Mouse (Mus musculus): ENCODE data around the gene Kat2a.

Gene Kat2a

GRCm38 (mm10) chr11:100735954-100736745, 23.9 kb upstream of the Kat2a start:
- no peak for DNase-seq (ENCODE audit: low spot score in 2 of 2)

- DNase-seq (ENCODE audit: low spot score in 2 of 2) = no peak
These were observed 23.0 kb upstream of the Kat2a start for GRCm38 (mm10) chr11:100735134-100735865.

- DNase-seq (ENCODE audit: low spot score in 2 of 2) = no peak
These were observed 18.4 kb upstream of the Kat2a start for GRCm38 (mm10) chr11:100730477-100731205.

DNA sequence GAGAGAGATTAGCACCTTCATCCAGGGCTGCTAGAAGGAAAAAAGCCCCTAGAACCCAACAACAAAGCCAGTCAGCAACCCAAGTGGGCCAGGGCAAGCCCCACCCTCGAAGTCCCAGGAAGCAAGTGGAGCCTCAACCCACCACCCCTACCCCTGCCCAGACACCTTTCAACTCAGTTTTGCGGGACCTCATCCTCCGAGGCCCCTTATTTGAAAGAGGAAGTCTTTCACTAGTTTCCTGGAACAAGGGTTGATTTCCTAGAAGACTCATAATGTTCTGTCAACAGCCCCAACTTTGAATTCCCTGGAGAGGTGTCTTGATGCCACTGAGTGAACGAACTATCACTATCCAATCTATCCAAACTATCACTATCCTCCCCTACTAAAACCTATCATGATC, 17.7 kb upstream of the Kat2a start:
- DNase-seq (ENCODE audit: low spot score in 2 of 2) = no peak

GRCm38 (mm10) chr11:100728601-100729000, 16.3 kb upstream of the Kat2a start:
- no peak for DNase-seq (ENCODE audit: low spot score in 2 of 2)

GRCm38 (mm10) chr11:100727201-100727600, 14.9 kb upstream of the Kat2a start:
- DNase-seq (ENCODE audit: low spot score in 2 of 2) = no peak

DNA sequence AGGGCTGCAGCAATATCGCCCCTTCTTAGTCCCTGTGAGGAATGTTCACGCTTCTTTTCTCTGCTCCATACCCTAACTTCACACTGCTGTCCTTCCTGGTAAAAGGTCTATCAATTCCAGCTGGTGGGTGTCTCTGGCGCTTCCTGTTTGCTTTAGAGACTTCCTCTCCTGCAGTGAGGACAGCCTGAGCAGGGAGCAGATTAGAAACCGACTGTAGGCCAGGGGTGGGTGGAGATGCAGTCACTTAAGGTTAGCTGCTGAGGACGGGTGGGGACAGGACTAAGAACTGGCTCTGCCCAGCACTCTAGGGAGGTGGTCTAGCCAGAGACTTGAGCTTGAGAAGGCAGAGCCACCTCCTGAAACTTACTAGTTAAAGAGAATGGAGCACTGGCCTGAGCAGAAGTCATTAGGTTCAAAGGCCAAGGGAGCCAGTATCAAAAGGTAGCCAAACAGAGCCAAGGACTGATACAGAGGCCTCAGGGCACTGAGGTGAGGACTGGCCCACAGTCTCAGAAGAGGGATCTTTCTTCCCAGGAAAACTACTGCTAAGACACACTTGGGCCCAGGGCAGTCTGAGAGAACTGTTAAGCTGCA, 12.8 kb upstream of the Kat2a start:
- DNase-seq (ENCODE audit: low spot score in 2 of 2) = no peak

DNA sequence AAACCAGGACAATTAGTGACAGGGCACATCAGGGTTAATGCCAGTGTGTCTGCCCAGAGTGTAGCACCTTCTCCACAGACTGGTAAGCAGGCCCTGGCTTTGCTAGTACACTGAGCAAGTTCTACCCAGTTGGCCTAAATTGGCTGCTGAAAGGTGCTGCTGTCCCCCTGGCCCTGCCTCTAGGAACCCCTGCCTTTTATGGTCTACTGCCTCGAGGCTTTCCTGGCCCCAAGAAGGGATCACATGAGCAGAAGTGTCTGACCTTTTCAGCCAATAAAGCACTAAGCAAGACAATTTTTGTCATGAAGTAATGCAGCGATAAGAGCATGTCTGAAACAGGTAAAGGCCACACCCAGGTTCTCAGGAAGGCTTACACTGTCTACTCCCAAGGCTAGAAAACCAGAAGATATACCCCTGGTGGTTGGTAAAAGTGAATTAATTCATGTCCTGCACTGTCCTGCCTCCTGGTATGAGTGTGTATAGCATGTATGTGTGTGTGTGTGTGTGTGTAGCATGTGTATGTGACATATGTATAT, 10.3 kb upstream of the Kat2a start:
- no peak for DNase-seq (ENCODE audit: low spot score in 2 of 2)

DNA sequence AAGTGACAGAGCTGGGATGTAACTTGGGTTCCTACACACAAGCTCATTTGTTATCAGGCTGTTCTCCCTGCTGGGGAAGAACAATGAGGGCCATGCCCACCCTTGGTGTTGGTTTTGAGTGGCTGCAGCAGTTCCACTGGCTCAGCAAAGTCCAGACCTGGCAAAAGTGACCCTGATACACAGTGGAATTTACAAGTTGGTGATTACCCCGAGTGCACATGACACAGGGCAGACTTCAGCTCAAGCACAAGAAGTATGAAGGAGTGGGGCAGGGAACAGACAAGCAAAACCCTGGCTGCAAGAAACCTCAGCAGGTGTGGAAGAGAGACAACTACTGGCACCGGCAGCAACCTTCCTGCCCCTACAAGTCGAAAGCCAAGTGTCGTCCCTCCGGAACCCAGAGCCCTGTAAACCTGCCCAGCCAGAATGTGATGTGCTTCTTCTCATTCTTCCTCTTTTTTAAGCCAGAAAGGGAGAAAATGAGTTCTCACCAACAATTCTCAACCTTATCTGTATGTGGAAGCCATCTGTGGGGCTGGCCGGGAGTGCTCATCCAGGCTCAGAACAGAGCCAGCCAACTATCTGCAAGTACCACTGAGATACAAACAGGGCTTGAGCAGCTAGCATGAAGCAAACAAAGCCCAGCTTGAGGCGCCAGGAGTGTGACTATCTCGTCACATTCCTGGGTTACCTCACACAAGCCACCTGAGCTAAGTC, 9.7 kb upstream of the Kat2a start:
- no peak for DNase-seq (ENCODE audit: low spot score in 2 of 2)

GRCm38 (mm10) chr11:100721254-100721653, 9.0 kb upstream of the Kat2a start:
- no peak for DNase-seq (ENCODE audit: low spot score in 2 of 2)

- DNase-seq (ENCODE audit: low spot score in 2 of 2) = no peak
These were observed 8.1 kb upstream of the Kat2a start for GRCm38 (mm10) chr11:100720345-100720744.

- DNase-seq (ENCODE audit: low spot score in 2 of 2) = no peak
These were observed 7.6 kb upstream of the Kat2a start for GRCm38 (mm10) chr11:100719893-100720292.

GRCm38 (mm10) chr11:100719312-100719711, 7.0 kb upstream of the Kat2a start:
- DNase-seq (ENCODE audit: low spot score in 2 of 2) = no peak

GRCm38 (mm10) chr11:100718866-100719265, 6.6 kb upstream of the Kat2a start:
- DNase-seq (ENCODE audit: low spot score in 2 of 2) = no peak

- no peak for DNase-seq (ENCODE audit: low spot score in 2 of 2)
These were observed 6.2 kb upstream of the Kat2a start for GRCm38 (mm10) chr11:100718462-100718861.

DNA sequence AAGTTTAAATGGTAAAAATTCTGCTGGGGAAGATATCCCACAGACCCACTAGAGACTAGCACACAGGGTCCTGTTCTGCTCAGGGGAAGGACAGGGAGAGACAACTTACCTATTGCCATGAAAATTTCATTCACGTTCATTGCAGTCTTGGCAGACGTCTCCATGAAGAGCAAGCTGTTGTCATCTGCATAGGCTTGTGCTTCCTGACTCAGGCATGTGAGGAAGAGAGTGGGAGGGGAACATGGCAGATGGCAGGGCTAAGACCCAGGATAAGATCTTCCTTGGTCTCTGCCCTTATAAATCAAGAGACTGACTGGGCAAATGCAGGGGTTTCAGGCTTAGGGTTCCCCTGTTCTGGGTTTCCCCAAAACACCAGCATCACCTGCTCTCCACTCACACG, 4.4 kb upstream of the Kat2a start:
- no peak for DNase-seq (ENCODE audit: low spot score in 2 of 2)

- DNase-seq (ENCODE audit: low spot score in 2 of 2) = no peak
These were observed 2.7 kb upstream of the Kat2a start for GRCm38 (mm10) chr11:100714948-100715347.

DNA sequence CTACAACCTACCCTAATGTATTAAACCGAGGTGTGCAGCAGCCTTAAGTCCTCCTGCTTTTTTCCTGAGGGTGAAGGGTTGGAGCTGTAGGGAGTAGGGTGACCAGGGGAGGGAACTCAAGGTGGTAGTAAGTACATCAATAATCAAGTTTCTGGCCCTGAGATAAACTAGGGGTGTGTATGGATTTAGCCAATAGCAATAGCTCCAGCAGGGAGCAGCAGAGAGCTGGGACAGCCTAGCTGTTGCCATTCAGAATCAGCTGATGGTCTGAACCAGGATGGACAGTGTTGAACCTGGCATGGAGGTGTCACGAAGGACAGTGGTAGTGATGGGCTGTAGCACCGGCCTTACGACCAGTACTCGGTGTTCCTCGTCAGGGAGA, 2.3 kb upstream of the Kat2a start:
- DNase-seq (ENCODE audit: low spot score in 2 of 2) = peak; percentile 65 to 75

GRCm38 (mm10) chr11:100713735-100714533, 1.7 kb upstream of the Kat2a start, which contains the start of gene Hspb9:
Gene Hspb9 (plus strand): TSS chr11:100713850.
- DNase-seq (ENCODE audit: low spot score in 2 of 2) = peak; percentile 63 to 64

GRCm38 (mm10) chr11:100713174-100713573, 909 bp upstream of the Kat2a start:
- DNase-seq (ENCODE audit: low spot score in 2 of 2) = no peak
